Mouse (Mus musculus): ENCODE measurements around the gene Rpl13a.
"Not testable (repeated sequence)": the region's sequence is repeated elsewhere in the genome, so short reads cannot be mapped to it uniquely, and the experiment has no call there.

Rpl13a gene

DNA sequence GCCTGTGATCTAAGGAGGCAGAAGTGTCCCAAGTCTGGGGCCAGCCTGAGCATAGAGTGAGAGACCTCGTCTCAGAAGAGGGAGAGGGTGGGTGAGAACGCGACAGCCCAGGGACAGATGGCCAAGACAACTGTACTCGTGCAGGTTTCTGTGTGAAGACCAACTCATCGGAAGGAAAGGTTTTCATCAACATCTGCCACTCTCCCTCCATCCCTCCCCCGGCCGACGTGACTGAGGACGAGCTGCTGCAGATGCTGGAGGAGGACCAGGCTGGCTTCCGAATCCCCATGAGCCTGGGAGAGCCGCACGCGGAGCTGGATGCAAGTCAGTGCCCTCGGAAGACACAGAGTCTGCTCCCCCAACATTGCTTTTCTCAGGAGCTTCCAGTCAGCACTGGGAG, 28.9 kb upstream of the Rpl13a start:
- no peak for DNase-seq (ENCODE audit: low read depth in 1 of 2, low spot score in 2 of 2)

DNA sequence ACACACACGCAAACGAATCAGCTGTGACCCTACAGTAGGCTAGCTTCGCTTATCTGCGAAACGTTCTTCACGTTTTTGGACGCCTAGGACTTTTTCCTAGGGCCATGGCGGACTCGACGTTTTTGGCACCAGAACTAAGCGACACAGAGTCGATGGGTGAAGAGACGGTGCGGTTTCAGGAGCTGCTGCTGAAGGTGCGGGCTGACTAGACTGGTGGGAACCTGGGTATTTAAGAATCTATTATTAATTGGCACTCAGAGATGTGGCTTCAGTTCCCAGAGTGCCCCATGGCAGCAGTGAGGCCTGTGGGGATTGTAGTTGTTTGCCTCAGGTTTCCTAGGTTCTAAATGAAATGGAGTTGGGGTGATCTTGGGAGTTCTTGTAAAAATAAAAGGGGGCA, 27.6 kb upstream of the Rpl13a start:
- DNase-seq (ENCODE audit: low read depth in 1 of 2, low spot score in 2 of 2) = no peak

- no peak for DNase-seq (ENCODE audit: low read depth in 1 of 2, low spot score in 2 of 2)
Observed at GRCm38 (mm10) chr7:45155590-45155989, 27.0 kb upstream of the Rpl13a start.

DNA sequence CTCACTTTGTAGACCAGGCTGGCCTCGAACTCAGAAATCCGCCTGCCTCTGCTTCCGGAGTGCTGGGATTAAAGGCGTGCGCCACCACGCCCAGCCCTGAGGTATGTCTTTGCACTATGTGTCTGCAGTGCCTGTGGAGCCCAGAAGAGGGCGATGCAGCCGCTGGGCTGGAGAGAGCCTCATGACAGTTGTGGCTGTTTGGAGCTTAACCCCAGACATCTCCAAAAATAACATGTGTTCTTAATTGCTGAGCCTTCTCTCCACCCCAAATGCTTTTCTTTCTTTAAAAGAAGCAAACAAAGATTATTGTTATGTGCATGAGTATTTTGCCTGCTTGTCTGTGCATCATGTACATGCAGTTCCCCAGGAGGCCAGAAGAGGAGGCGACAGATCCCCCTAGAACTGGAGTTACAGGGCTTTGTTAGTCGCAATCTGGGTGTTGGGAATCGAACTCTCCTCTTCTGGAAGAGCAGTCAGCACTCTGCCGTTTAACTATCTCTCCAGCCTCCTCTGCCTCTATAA, 26.5 kb upstream of the Rpl13a start:
- peak; percentile 27 to 49 for DNase-seq (ENCODE audit: low read depth in 1 of 2, low spot score in 2 of 2)

GRCm38 (mm10) chr7:45154096-45154992, 25.8 kb upstream of the Rpl13a start, which contains the start of the genes Pih1d1 and Aldh16a1:
Gene Pih1d1 (plus strand): TSS chr7:45154303.
Gene Aldh16a1 (minus strand): TSS chr7:45154584.
- peak; percentile 94 to 97 for DNase-seq (ENCODE audit: low read depth in 1 of 2, low spot score in 2 of 2)

DNA sequence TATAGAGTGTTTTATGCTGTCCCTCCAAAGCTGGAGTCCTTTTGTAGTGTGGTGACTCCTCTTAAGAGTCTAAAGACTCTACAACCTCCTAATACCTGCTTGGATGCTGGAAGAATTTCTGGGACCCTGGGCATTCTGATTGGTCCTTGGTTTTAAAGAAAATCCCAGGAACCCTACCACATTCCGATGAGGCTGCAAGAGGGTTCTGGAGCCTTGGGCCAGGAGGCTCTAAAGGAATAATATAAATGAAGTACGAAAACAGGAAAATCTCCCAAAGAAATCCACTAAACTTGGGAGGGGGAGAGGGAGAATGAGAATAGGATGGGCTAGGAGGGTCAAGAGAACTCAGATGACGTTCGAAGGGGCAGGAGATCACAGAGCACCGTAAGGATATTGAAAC, 25.0 kb upstream of the Rpl13a start:
- no peak for DNase-seq (ENCODE audit: low read depth in 1 of 2, low spot score in 2 of 2)

DNA sequence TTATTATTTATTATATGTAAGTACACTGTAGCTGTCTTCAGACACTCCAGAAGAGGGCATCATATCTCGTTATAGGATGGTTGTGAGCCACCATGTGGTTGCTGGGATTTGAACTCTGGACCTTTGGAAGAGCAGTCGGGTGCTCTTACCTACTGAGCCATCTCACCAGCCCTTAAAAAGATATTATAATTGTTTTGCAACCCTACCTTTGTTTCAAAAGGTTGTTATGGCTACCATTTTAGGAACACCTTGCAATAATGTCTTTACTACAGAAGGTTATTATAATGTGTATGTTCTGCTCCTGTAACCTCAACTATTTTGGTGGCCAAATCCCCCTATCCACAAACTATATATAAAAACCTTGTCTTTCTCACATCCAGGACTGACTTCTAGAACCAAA, 24.5 kb upstream of the Rpl13a start:
- DNase-seq (ENCODE audit: low read depth in 1 of 2, low spot score in 2 of 2) = not testable (repeated sequence)

DNA sequence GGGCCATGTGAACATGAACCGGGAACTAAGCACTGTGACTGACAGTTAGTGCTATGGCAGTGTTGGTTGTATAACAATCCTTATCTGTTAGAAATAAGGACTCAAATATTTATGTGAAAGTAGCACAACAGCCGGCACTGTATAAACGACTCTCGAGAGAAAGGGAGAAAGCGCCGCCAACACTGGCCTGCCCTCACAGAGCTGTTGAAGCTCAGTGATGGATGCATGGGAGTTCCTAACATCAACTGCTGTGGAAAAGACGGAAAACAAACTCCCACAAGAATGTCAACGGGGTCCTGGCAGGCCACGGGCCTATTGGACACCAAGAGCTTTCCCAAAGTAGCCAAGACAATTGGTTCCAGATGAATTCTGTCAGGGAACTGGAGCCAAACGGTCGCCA, 22.7 kb upstream of the Rpl13a start:
- no peak for DNase-seq (ENCODE audit: low read depth in 1 of 2, low spot score in 2 of 2)

GRCm38 (mm10) chr7:45150321-45150720, 21.8 kb upstream of the Rpl13a start:
- no peak for DNase-seq (ENCODE audit: low read depth in 1 of 2, low spot score in 2 of 2)

DNA sequence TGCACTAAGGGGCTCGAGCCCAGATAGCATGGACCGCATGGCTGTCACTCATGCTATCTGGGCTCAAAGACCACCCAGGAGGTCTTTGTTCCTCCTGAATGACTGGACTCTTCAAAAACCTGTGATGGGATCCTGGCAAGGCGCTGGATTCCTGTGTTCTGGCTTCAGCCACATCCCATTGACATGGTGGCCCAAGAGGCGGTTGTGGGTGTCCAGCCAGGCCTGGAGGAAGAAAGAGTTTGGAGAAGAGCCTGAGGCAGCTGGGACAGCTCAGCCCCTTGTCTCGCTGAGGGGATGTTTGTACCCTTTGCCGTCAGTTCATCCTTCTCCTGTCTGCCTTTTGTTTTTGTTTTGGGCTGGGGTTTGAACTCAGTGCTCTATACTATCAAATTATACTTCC, 21.0 kb upstream of the Rpl13a start:
- DNase-seq (ENCODE audit: low read depth in 1 of 2, low spot score in 2 of 2) = no peak

DNA sequence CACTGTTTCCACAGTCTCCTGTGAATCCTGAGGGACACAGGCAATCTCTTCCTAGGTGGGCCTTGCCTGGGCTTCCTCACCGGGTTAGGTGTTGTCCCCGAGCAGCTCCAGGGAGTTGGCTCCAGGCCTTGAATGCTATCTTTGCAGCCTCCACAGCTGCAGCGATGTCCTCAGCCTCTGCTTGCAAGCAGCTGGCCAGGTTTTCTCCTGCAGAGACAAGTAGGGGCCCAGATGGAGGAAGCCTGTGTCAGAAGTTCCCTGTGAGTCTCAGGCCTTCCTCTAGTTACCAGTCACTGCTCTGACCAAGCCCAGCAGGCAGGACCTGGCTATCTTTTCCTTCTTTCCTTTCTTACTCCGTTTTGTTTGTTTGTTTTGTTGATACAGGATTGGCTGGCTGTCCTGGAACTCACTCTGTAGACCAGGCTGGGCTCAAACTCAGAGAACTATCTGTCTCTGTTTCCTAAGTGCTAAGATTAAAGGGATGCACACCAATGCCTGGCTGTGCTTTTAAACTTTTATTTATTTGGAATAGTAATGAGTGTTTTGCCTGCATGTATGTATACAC, 20.1 kb upstream of the Rpl13a start:
- no peak for DNase-seq (ENCODE audit: low read depth in 1 of 2, low spot score in 2 of 2)

GRCm38 (mm10) chr7:45147899-45148298, 19.3 kb upstream of the Rpl13a start:
- no peak for DNase-seq (ENCODE audit: low read depth in 1 of 2, low spot score in 2 of 2)

- DNase-seq (ENCODE audit: low read depth in 1 of 2, low spot score in 2 of 2) = no peak
Observed at GRCm38 (mm10) chr7:45147267-45147666, 18.7 kb upstream of the Rpl13a start.

DNA sequence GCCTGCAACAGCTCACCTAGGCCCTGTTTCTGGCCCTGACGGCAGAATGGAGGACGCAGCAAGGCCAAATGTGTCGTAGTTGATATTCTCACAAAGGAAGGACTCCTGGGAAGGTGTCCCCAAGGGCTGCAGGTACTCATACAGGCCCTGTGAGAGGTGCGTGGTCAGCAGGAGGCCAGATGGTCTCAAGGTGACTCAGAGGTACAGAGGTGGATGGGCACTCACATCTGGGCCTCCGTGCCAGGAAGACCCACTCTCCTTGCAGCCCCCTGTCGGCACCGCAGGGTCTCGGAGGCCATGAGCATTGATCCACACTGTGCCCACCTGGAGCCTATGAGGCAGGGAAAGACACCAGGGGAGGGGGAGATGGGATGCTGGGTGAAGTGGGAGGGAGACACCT, 16.9 kb upstream of the Rpl13a start:
- no peak for DNase-seq (ENCODE audit: low read depth in 1 of 2, low spot score in 2 of 2)

DNA sequence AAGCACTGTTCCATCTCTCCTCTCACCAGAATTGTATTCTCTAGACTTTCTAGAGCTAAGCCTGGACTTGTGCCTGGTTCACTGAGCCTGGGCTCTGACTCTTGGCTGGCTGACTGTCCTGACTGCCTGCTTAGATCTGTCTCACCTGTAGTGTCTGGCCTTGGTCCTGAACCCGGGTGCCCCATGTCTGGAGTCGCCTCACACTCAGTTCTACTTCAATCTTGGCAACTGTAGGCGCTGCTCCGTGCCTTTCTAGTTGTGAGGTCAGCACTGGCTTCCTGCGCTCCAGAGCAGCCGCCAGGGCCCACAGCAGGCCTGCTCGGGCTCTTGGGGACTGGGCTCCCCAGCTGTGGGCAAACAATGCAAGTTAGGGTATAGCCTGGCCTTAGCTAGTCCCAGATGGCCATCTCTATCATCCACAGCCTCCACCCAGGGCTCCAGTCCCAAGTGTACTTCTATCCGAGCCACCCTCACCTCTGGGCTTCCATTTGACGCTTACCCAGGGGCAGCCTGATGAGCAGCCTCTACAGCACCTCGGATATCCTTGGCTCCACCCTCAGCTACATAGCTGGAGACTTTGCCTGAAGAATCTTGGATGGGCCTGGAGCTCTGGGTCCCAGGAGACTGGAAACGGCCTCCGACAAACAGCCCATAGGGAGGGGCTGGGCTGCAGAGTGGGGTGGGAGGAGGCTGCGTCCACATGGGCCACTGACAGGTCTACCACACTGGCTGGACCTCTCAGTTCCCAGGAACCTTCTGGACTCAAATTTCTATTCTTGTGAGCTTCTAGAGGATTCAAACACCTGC, 16.0 kb upstream of the Rpl13a start:
- no peak for DNase-seq (ENCODE audit: low read depth in 1 of 2, low spot score in 2 of 2)

GRCm38 (mm10) chr7:45141914-45142313, 13.4 kb upstream of the Rpl13a start:
- DNase-seq (ENCODE audit: low read depth in 1 of 2, low spot score in 2 of 2) = no peak

DNA sequence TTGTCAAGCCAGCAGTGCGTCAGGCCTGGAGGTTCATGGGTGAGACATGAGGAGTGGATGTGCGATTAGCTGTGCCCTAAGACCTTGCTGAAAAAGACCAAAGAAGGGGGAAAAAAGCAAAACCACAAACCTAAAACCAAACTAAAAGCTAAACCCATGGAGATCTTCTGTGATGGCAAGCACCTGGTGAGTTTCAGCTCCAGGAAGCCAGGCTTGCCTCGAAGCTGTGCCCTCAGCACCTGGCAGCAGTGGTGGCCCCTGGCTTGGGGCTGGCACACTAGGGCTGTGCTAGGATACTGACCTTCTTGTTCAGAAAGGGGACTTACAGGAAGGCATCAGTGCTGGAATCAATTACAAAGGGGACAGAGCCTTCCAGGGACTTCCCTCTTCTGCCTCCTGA, 12.8 kb upstream of the Rpl13a start:
- no peak for DNase-seq (ENCODE audit: low read depth in 1 of 2, low spot score in 2 of 2)

DNA sequence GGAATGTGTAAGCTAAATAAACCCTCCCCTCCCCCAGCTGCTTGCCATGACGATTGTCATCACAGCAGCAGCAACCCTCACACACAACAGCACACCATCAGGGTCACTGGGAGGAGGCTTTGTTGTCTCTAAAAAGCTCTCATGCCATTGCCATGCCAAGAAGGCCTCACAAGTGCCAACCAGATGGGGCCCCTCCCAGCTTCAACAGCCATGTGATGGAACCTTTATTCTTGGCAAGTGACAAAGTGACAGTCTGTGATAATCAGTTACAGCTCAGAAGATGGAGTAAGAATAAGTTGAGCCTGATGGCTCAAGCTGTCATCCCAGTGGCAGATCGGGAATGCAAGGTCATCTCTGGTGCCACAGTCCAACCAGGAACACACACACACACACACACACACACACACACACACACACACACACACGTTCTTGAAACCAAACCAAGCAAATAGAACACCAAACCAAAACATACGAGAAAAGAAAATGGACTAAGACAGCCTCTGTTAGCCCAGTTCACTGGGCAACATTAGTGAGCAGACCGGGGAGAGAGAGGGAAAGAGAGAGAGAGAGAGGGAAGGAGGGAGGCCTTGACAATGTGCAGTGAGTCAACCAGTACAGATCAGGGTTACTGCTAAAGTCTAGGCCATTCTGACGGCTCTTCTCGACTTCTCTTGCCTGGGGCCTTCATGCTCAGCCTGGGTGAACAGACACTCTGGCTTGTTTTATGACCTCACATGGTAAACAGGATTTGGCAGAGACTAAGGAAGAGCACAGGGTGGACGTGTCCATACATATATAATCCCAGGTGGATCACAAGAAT, 11.6 kb upstream of the Rpl13a start:
- no peak for DNase-seq (ENCODE audit: low read depth in 1 of 2, low spot score in 2 of 2)

DNA sequence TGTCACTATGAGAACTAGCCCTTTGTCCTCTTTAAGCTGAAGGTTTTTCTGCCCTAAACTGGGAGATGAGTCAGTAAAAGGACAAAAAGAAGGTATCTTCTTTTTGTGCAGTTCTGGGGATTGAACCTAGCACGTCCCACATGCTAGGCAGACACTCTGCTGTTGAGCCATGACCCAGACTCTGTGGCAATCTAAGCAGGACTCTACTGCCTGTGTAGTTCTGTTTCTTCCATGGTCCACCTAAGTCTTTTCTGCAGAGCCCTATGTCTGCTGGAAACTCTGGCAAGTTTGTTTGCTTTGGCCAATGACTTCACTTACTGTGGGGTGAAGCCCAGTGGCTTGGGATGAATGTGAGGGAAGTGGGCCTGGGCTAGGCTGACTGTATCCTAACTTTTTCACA, 9.8 kb upstream of the Rpl13a start:
- DNase-seq (ENCODE audit: low read depth in 1 of 2, low spot score in 2 of 2) = no peak

GRCm38 (mm10) chr7:45137171-45138006, 8.8 kb upstream of the Rpl13a start:
- DNase-seq (ENCODE audit: low read depth in 1 of 2, low spot score in 2 of 2) = no peak
